Comparison of ENCODE assay signal across 9 mouse cellular contexts in the genomic region with DNA sequence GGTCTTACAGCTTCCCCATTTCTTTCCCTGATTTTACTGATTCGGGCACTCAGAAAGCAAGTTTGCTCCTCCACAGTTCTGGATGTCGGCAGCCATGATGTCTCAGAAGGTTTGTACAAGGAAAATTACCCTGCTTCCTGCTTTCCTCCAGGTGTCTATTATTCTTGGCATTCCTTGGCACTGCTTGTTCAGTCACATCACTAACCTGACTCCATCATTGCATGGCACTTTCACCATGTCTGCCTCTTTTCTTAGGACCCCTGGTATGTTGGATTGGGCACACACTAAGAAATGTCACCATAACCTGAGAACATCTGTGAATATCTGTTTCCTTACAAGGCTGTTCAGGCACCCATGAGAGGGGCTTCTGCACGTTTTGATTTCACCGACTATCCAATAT. TPM values are rescaled to one million over a fixed set of nuclear protein-coding genes. Genes with fewer than 3 reads are reported as not detected.
A peak's percentile ranks its signal among the peaks of the same experiment; 100 is the strongest.
DNase-seq lines count a peak whose midpoint lies in the region; ATAC-seq lines count a peak whose summit lies in the region.
"Had no signal": no experiment of that assay in that cellular context is flagged by ENCODE, and none has a peak within 500 bp of the region (broad histone marks: within the 10 kb centered on the region; RNA-seq: fewer than 3 reads in every experiment).

No protein-coding gene starts in this region.

- H3K9me3 ChIP-seq in kidney, embryonic 16.5 days (ENCODE audit: low read length): no peaks in the 10 kb centered on the region
- H3K9me3 ChIP-seq in forebrain, embryonic 14.5 days (replicated peaks; ENCODE audit: control insufficient read depth, low read length): no peaks in the 10 kb centered on the region
- no peaks in the 10 kb centered on the region for H3K9me3 ChIP-seq in limb, embryonic 11.5 days (ENCODE audit: control insufficient read depth, low read length)
- no peaks in the 10 kb centered on the region for H3K9me3 ChIP-seq in neural tube, embryonic 13.5 days

- peak overlapping the region; percentile 80 for H3K4me2 ChIP-seq in kidney, embryonic 16.5 days (replicated peaks; ENCODE audit: low read depth, low read length)
- peak overlapping the region; percentile 93; the same call in 1 of the 2 replicates for H3K4me2 ChIP-seq in forebrain, embryonic 14.5 days (ENCODE audit: low read length)
- H3K4me2 ChIP-seq in limb, embryonic 11.5 days (ENCODE audit: low read depth, severe bottlenecking): peak overlapping the region; percentile 82; the same call in 1 of the 2 replicates
- H3K4me2 ChIP-seq in neural tube, embryonic 13.5 days: peak overlapping the region; percentile 85

- 60% methylated on average over 4 of the region's 4 CpGs for WGBS in kidney, embryonic 16.5 days
- WGBS in forebrain, embryonic 14.5 days: 79% methylated on average over 4 of the region's 4 CpGs
- WGBS in limb, embryonic 11.5 days: 79% methylated on average over 4 of the region's 4 CpGs
- 82% methylated on average over 4 of the region's 4 CpGs for WGBS in neural tube, embryonic 13.5 days

- no peak for ATAC-seq in kidney, embryonic 16.5 days (ENCODE audit: low FRiP score, low TSS enrichment)
- ATAC-seq in forebrain, embryonic 14.5 days: no peak
- ATAC-seq in limb, embryonic 11.5 days (ENCODE audit: insufficient number of reproducible peaks, low FRiP score, low TSS enrichment, low read depth): no peak
- no peak for ATAC-seq in neural tube, embryonic 13.5 days (ENCODE audit: low read depth)

- no peak for DNase-seq in kidney, postnatal 10 days
- DNase-seq in forebrain, embryonic 14.5 days (ENCODE audit: low spot score): no peak
- no peak for DNase-seq in limb, embryonic 11.5 days (ENCODE audit: low spot score)
- no peak for DNase-seq in testis, postnatal 10 days (ENCODE audit: low spot score)
- DNase-seq in left cerebral cortex, adult 8-10 months (ENCODE audit: low spot score in 2 of 2): no peak
- DNase-seq: gastrocnemius, postnatal 10 days; layer of hippocampus, postnatal 36 days had no signal

- peak overlapping the region; percentile 94; the same call in 1 of the 2 replicates for H3K4me3 ChIP-seq in kidney, embryonic 16.5 days (ENCODE audit: low read length)
- no peak overlapping the region for H3K4me3 ChIP-seq in forebrain, embryonic 14.5 days (ENCODE audit: low read depth, low read length)
- H3K4me3 ChIP-seq in limb, embryonic 11.5 days (ENCODE audit: low read depth, low read length): no peak overlapping the region
- H3K4me3 ChIP-seq in neural tube, embryonic 13.5 days: peak overlapping the region; percentile 94; the same call in 1 of the 2 replicates

- H3K27ac ChIP-seq in kidney, embryonic 16.5 days (ENCODE audit: low read length): peak overlapping the region; percentile 94; the same call in 1 of the 2 replicates
- H3K27ac ChIP-seq in forebrain, embryonic 14.5 days (ENCODE audit: low read depth, low read length): no peak overlapping the region
- H3K27ac ChIP-seq in limb, embryonic 11.5 days (replicated peaks; ENCODE audit: low read depth, low read length): no peak overlapping the region
- H3K27ac ChIP-seq in neural tube, embryonic 13.5 days (replicated peaks): no peak overlapping the region

- no peaks in the 10 kb centered on the region for H3K36me3 ChIP-seq in kidney, embryonic 16.5 days (ENCODE audit: insufficient read depth, low read length)
- H3K36me3 ChIP-seq in forebrain, embryonic 14.5 days (ENCODE audit: control insufficient read depth, insufficient read depth, low read length): no peaks in the 10 kb centered on the region
- H3K36me3 ChIP-seq in limb, embryonic 11.5 days (ENCODE audit: control insufficient read depth, insufficient read depth, low read length): no peaks in the 10 kb centered on the region
- no peaks in the 10 kb centered on the region for H3K36me3 ChIP-seq in neural tube, embryonic 13.5 days

- no peaks in the 10 kb centered on the region for H3K27me3 ChIP-seq in kidney, embryonic 16.5 days (ENCODE audit: insufficient read depth, low read length)
- H3K27me3 ChIP-seq in forebrain, embryonic 14.5 days (replicated peaks; ENCODE audit: control insufficient read depth, insufficient read depth, low read length): no peaks in the 10 kb centered on the region
- no peaks in the 10 kb centered on the region; the same call in 1 of the 2 replicates for H3K27me3 ChIP-seq in limb, embryonic 11.5 days (ENCODE audit: control insufficient read depth, insufficient read depth, low read length)
- no peaks in the 10 kb centered on the region for H3K27me3 ChIP-seq in neural tube, embryonic 13.5 days

- H3K4me1 ChIP-seq in kidney, embryonic 16.5 days (ENCODE audit: insufficient read depth, low read length): peaks cover 31% of the 10 kb centered on the region
- peaks cover 24% of the 10 kb centered on the region for H3K4me1 ChIP-seq in forebrain, embryonic 14.5 days (ENCODE audit: control insufficient read depth, insufficient read depth, low read length)
- peaks cover 31% of the 10 kb centered on the region for H3K4me1 ChIP-seq in limb, embryonic 11.5 days (ENCODE audit: control insufficient read depth, insufficient read depth, low read length)
- peaks cover 60% of the 10 kb centered on the region for H3K4me1 ChIP-seq in neural tube, embryonic 13.5 days (replicated peaks)

- H3K9ac ChIP-seq in kidney, embryonic 16.5 days (replicated peaks; ENCODE audit: low read length): peak overlapping the region; percentile 94; the same call in 1 of the 2 replicates
- no peak overlapping the region for H3K9ac ChIP-seq in forebrain, embryonic 14.5 days (ENCODE audit: low read length)
- no peak overlapping the region for H3K9ac ChIP-seq in limb, embryonic 11.5 days (ENCODE audit: low read length)
- H3K9ac ChIP-seq in neural tube, embryonic 13.5 days: peak overlapping the region; percentile 36; the same call in 1 of the 2 replicates

RNA-seq across cellular contexts. Expression of gene Tent4a, which starts 1.6 kb away (rescaled TPM):
- polyA plus RNA-seq in kidney, embryonic 16.5 days (2015; fragmentation: Nextera tagmentation; extraction: Ambion mirVana): 5.0 and 5.1 TPM in 2 replicates
- 8.8 and 9.0 TPM in 2 replicates for polyA plus RNA-seq in forebrain, embryonic 14.5 days (2014; fragmentation: Nextera tagmentation; extraction: Ambion mirVana)
- 8.4 and 8.5 TPM in 2 replicates for polyA plus RNA-seq in limb, embryonic 11.5 days (2014; fragmentation: Nextera tagmentation; extraction: Ambion mirVana)
- 6.1 and 6.3 TPM in 2 replicates for polyA plus RNA-seq in neural tube, embryonic 13.5 days (2015; fragmentation: Nextera tagmentation; extraction: Ambion mirVana)
- total RNA-seq in left cerebral cortex, adult 8-10 months (2022): 10 to 100 TPM; 40.9 to 45.1 (median 44.2) TPM

RNA-seq across cellular contexts. Expression of gene Nsun2, which starts 2.5 kb away (rescaled TPM):
- 124 and 131 TPM in 2 replicates for polyA plus RNA-seq in kidney, embryonic 16.5 days (2015; fragmentation: Nextera tagmentation; extraction: Ambion mirVana)
- polyA plus RNA-seq in forebrain, embryonic 14.5 days (2014; fragmentation: Nextera tagmentation; extraction: Ambion mirVana): 86.2 and 87.4 TPM in 2 replicates
- polyA plus RNA-seq in limb, embryonic 11.5 days (2014; fragmentation: Nextera tagmentation; extraction: Ambion mirVana): 149 and 159 TPM in 2 replicates
- polyA plus RNA-seq in neural tube, embryonic 13.5 days (2015; fragmentation: Nextera tagmentation; extraction: Ambion mirVana): 78.5 and 87.1 TPM in 2 replicates
- 10 to 100 TPM; 73.7 to 94.6 (median 86.7) TPM for total RNA-seq in left cerebral cortex, adult 8-10 months (2022)

Comparison
In these comparisons a context has a peak if more than half of its experiments do, and no peak if none do; other contexts are left out.
1. H3K4me3 ChIP-seq: peak in kidney, embryonic 16.5 days (single experiment) and neural tube, embryonic 13.5 days (single experiment); none in forebrain, embryonic 14.5 days (single experiment) and limb, embryonic 11.5 days (single experiment).
2. H3K9ac ChIP-seq: peak in kidney, embryonic 16.5 days (single experiment) and neural tube, embryonic 13.5 days (single experiment); none in forebrain, embryonic 14.5 days (single experiment) and limb, embryonic 11.5 days (single experiment).
3. Peak in every context shown above with its lines, with median percentiles within 50 percentile points of each other: H3K4me2 ChIP-seq.